Mouse (Mus musculus): ENCODE results near the gene Zfp382.

GRCm38 (mm10) chr7:30155507-30155906 is 33.8 kb downstream of the Zfp382 start:
- no peak for TF ChIP-seq CTCF (IDR thresholded peaks at IDR 0.05; ENCODE audit: control insufficient read depth, insufficient read depth, insufficient read length)
- no peak for TF ChIP-seq MYOD1 (IDR thresholded peaks at IDR 0.05; ENCODE audit: control insufficient read depth, insufficient read length, low read depth)
- no peak for TF ChIP-seq USF1 (IDR thresholded peaks at IDR 0.05; ENCODE audit: low read depth)
- TF ChIP-seq MYOG (IDR thresholded peaks at IDR 0.05; ENCODE audit: control insufficient read depth, extremely low read depth, insufficient read length), result no peak
- TF ChIP-seq MAX (IDR thresholded peaks at IDR 0.05), result no peak
- TF ChIP-seq FOSL1 (IDR thresholded peaks at IDR 0.05; ENCODE audit: insufficient read depth, low read length, poor library complexity, severe bottlenecking), result no peak
- no peak for TF ChIP-seq CEBPB (IDR thresholded peaks at IDR 0.05; ENCODE audit: low read depth)
